In genomic region chr10:21636711-21637081, GRCm38 (mm10) we compare ENCODE assay signal across 9 mouse cellular contexts. TPM values are rescaled to one million over a fixed set of nuclear protein-coding genes. Genes with fewer than 3 reads are reported as not detected.
DNase-seq lines count a peak whose midpoint lies in the region; ATAC-seq lines count a peak whose summit lies in the region.
"Had no signal": no experiment of that assay in that cellular context is flagged by ENCODE, and none has a peak within 500 bp of the region (broad histone marks: within the 10 kb centered on the region; RNA-seq: fewer than 3 reads in every experiment).

No protein-coding gene starts in this region.

- no peak overlapping the region for H3K4me2 ChIP-seq in intestine, embryonic 15.5 days (replicated peaks)

- 0 out of 2 replicates have a peak, but pooled peaks have one; percentile 45 for ATAC-seq in intestine, embryonic 15.5 days

- H3K36me3 ChIP-seq in intestine, embryonic 15.5 days, result no peaks in the 10 kb centered on the region

- no peak overlapping the region for H3K27ac ChIP-seq in intestine, embryonic 15.5 days

- H3K27me3 ChIP-seq in intestine, embryonic 15.5 days (replicated peaks), result no peaks in the 10 kb centered on the region

- DNase-seq in layer of hippocampus, adult 18-20 months (ENCODE audit: low spot score in 2 of 2), result peak; percentile 22 to 69
- no peak for DNase-seq in layer of hippocampus, postnatal 25 days (ENCODE audit: extremely low spot score in 1 of 2, low spot score in 1 of 2)
- peak; percentile 13 for DNase-seq in embryo, embryonic 11 days
- DNase-seq in lung, postnatal 14 days, result peak; percentile 51
- DNase-seq in gastrocnemius, postnatal 10 days, result no peak
- no peak for DNase-seq in liver
- no peak for DNase-seq in urinary bladder, postnatal 14 days (ENCODE audit: low spot score)

- no peaks in the 10 kb centered on the region for H3K9me3 ChIP-seq in intestine, embryonic 15.5 days

- 0 out of 2 replicates have a peak, but pooled peaks cover 2% of the 10 kb centered on the region for H3K4me1 ChIP-seq in intestine, embryonic 15.5 days (replicated peaks)

- WGBS in intestine, embryonic 15.5 days, result 56% methylated on average over 6 of the region's 6 CpGs

- no peak overlapping the region for H3K9ac ChIP-seq in intestine, embryonic 15.5 days

- H3K4me3 ChIP-seq in intestine, embryonic 15.5 days (replicated peaks), result no peak overlapping the region

RNA-seq across cellular contexts. Expression of gene 1700020N01Rik, which starts 43.8 kb away (rescaled TPM):
- not detected for total RNA-seq in layer of hippocampus, adult 18-20 months (2021)
- not detected for total RNA-seq in layer of hippocampus, postnatal 25 days (2021)
- polyA plus RNA-seq in intestine, embryonic 15.5 days (2015; fragmentation: Nextera tagmentation; extraction: Ambion mirVana), result not detected in 2 replicates
- total RNA-seq in gastrocnemius, postnatal 10 days (2021), result not detected
- total RNA-seq: hematopoietic stem cell, adult 5-6 weeks had no signal

Comparison
In these comparisons a context has a peak if more than half of its experiments do, and no peak if none do; other contexts are left out.
1. DNase-seq: peak in layer of hippocampus, adult 18-20 months (2 of 2), embryo, embryonic 11 days (single experiment) and lung, postnatal 14 days (single experiment); none in layer of hippocampus, postnatal 25 days (0 of 2), gastrocnemius, postnatal 10 days (single experiment), liver (single experiment) and urinary bladder, postnatal 14 days (single experiment).